25 mouse cellular contexts compared by ENCODE assay signal in genomic region chr1:59941063-59941462, GRCm38 (mm10).
"Had no signal": no experiment of that assay in that cellular context is flagged by ENCODE, and none has a peak within 500 bp of the region (broad histone marks: within the 10 kb centered on the region; RNA-seq: fewer than 3 reads in every experiment).

No protein-coding gene starts in this region.

- H3K27me3 ChIP-seq: heart, embryonic 13.5 days; heart, embryonic 15.5 days; hindbrain, embryonic 13.5 days; hindbrain, embryonic 15.5 days; kidney, embryonic 15.5 days; limb, embryonic 13.5 days; limb, embryonic 15.5 days had no signal

- H3K27ac ChIP-seq: heart, embryonic 10.5 days; heart, embryonic 13.5 days; heart, embryonic 15.5 days; hindbrain, embryonic 13.5 days; hindbrain, embryonic 15.5 days; hindbrain, postnatal 0 days; kidney, embryonic 15.5 days; kidney, postnatal 0 days; limb, embryonic 13.5 days; limb, embryonic 15.5 days; liver, embryonic 14.5 days had no signal

- H3K4me1 ChIP-seq: hindbrain, embryonic 15.5 days had no signal

- H3K4me2 ChIP-seq: heart, embryonic 13.5 days; heart, embryonic 15.5 days; hindbrain, embryonic 13.5 days; hindbrain, embryonic 15.5 days; kidney, embryonic 15.5 days; limb, embryonic 13.5 days; limb, embryonic 15.5 days had no signal

- H3K36me3 ChIP-seq: heart, embryonic 10.5 days; heart, embryonic 13.5 days; heart, embryonic 15.5 days; hindbrain, embryonic 13.5 days; hindbrain, embryonic 15.5 days; kidney, embryonic 15.5 days; limb, embryonic 13.5 days; limb, embryonic 15.5 days had no signal

- DNase-seq: gastrocnemius, postnatal 14 days; gastrocnemius, postnatal 36 days; heart, adult 18-20 months; heart, postnatal 14 days; heart, postnatal 36 days; kidney, adult 11 months; kidney, adult 2 months; kidney, adult 9 months; kidney, postnatal 14 days; kidney, postnatal 36 days; layer of hippocampus, adult 9-11 months; layer of hippocampus, postnatal 36 days; left cerebral cortex, postnatal 4 days had no signal

- H3K9me3 ChIP-seq: heart, embryonic 10.5 days; heart, embryonic 13.5 days; heart, embryonic 15.5 days; hindbrain, embryonic 13.5 days; hindbrain, embryonic 15.5 days; kidney, embryonic 15.5 days; limb, embryonic 13.5 days; limb, embryonic 15.5 days had no signal

- H3K4me3 ChIP-seq: heart, embryonic 10.5 days; heart, embryonic 13.5 days; heart, embryonic 15.5 days; hindbrain, embryonic 13.5 days; hindbrain, embryonic 15.5 days; kidney, embryonic 15.5 days; limb, embryonic 13.5 days; limb, embryonic 15.5 days had no signal

- ATAC-seq: hindbrain, postnatal 0 days; intestine, embryonic 16.5 days had no signal

- H3K9ac ChIP-seq: heart, embryonic 13.5 days; heart, embryonic 15.5 days; hindbrain, embryonic 13.5 days; hindbrain, embryonic 15.5 days; kidney, embryonic 15.5 days; limb, embryonic 13.5 days; limb, embryonic 15.5 days; liver, embryonic 14.5 days had no signal
